ENCODE assay signal across 9 mouse cellular contexts in the genomic region with DNA sequence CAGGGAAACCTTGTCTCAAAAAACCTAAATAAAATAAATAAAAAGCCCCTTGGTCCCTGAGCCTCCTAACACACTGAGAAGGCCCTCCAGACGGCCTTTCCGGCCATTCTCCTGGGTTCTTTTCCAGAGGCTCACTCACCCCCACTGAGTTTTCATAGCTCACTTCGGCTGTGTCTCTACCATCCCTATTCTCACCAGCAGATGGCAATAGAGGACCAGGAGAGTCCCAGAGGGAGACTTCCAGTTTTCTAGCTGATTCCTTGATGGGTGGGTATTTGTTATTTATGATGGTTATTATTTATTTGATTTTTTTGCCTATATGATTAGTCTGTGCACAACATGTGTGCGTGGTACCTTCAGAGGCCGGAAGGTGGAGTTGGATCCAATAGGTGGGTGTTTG. TPM values are rescaled to one million over a fixed set of nuclear protein-coding genes. Genes with fewer than 3 reads are reported as not detected.
DNase-seq lines count a peak whose midpoint lies in the region; ATAC-seq and TF ChIP-seq lines count a peak whose summit lies in the region.
"Had no signal": no experiment of that assay in that cellular context is flagged by ENCODE, and none has a peak within 500 bp of the region (broad histone marks: within the 10 kb centered on the region; RNA-seq: fewer than 3 reads in every experiment).

No protein-coding gene starts in this region.

- no peaks in the 10 kb centered on the region; the same call in 1 of the 2 replicates for H3K27me3 ChIP-seq in kidney, embryonic 15.5 days
- no peaks in the 10 kb centered on the region for H3K27me3 ChIP-seq in hindbrain, postnatal 0 days (ENCODE audit: insufficient read depth, low read length)
- H3K27me3 ChIP-seq: neural tube, embryonic 12.5 days had no signal

- DNase-seq in kidney, adult 8-10 months = peak; percentile 34 to 61
- DNase-seq in adrenal gland, adult (ENCODE audit: inconsistent age in 2 of 2, low spot score in 1 of 2) = peak; percentile 60 to 90
- peak; percentile 85 for DNase-seq in hindbrain, postnatal 0 days (ENCODE audit: low spot score)
- DNase-seq in left cerebral cortex, postnatal 36 days (ENCODE audit: low spot score in 2 of 2) = peak; percentile 35 to 67
- peak; percentile 79 for DNase-seq in ovary, postnatal 14 days (ENCODE audit: low spot score)
- peak; percentile 69 for DNase-seq in thymus, postnatal 25 days

- no peak overlapping the region for H3K4me3 ChIP-seq in kidney, embryonic 15.5 days (replicated peaks)
- no peak overlapping the region for H3K4me3 ChIP-seq in cortical plate, adult 2 months (ENCODE audit: insufficient read depth, low read length)
- no peak overlapping the region for H3K4me3 ChIP-seq in hindbrain, postnatal 0 days (ENCODE audit: low read length)
- H3K4me3 ChIP-seq: neural tube, embryonic 12.5 days had no signal

- no peaks in the 10 kb centered on the region for H3K4me1 ChIP-seq in kidney, embryonic 15.5 days
- no peaks in the 10 kb centered on the region for H3K4me1 ChIP-seq in cortical plate, adult 2 months (ENCODE audit: control insufficient read depth, insufficient read depth, low read length)
- no peaks in the 10 kb centered on the region for H3K4me1 ChIP-seq in hindbrain, postnatal 0 days (ENCODE audit: insufficient read depth, low read length)
- H3K4me1 ChIP-seq: neural tube, embryonic 12.5 days had no signal

- H3K4me2 ChIP-seq in kidney, embryonic 15.5 days = no peak overlapping the region
- H3K4me2 ChIP-seq in hindbrain, postnatal 0 days (ENCODE audit: low read depth, low read length) = no peak overlapping the region
- H3K4me2 ChIP-seq: neural tube, embryonic 12.5 days had no signal

- intact Hi-C loops in left cerebral cortex, postnatal 36 days (cut with DNase I) = loop anchor here (1.0 kb wide), 1 partner anchor 56 kb away; no protein-coding TSS in a partner anchor

- no peak overlapping the region for H3K27ac ChIP-seq in kidney, embryonic 15.5 days
- H3K27ac ChIP-seq in cortical plate, adult 2 months (ENCODE audit: insufficient read depth, low read length) = no peak overlapping the region
- H3K27ac ChIP-seq in hindbrain, postnatal 0 days = no peak overlapping the region
- H3K27ac ChIP-seq: neural tube, embryonic 12.5 days had no signal

- no peak for TF ChIP-seq POLR2A in cortical plate, adult 2 months (IDR thresholded peaks at IDR 0.05; ENCODE audit: extremely low read depth, insufficient read depth, low read length)

- ATAC-seq in kidney, embryonic 15.5 days (replicated peaks; ENCODE audit: low FRiP score) = no peak
- ATAC-seq in hindbrain, postnatal 0 days = 0 out of 2 replicates have a peak, but pooled peaks have one; percentile 38

- H3K9ac ChIP-seq in kidney, embryonic 15.5 days = no peak overlapping the region
- H3K9ac ChIP-seq in hindbrain, postnatal 0 days (replicated peaks; ENCODE audit: low read length) = no peak overlapping the region
- H3K9ac ChIP-seq: neural tube, embryonic 12.5 days had no signal

- TF ChIP-seq CTCF in cortical plate, adult 2 months (IDR thresholded peaks at IDR 0.05; ENCODE audit: extremely low read depth, insufficient read depth, low read length) = peak; percentile 83
- peak; percentile 89 for TF ChIP-seq CTCF in hindbrain, postnatal 0 days (IDR thresholded peaks at IDR 0.05; ENCODE audit: low read depth)

- no peaks in the 10 kb centered on the region for H3K9me3 ChIP-seq in kidney, embryonic 15.5 days (replicated peaks)
- no peaks in the 10 kb centered on the region for H3K9me3 ChIP-seq in hindbrain, postnatal 0 days (ENCODE audit: low read length)
- H3K9me3 ChIP-seq: neural tube, embryonic 12.5 days had no signal

- no peaks in the 10 kb centered on the region for H3K36me3 ChIP-seq in kidney, embryonic 15.5 days
- no peaks in the 10 kb centered on the region for H3K36me3 ChIP-seq in hindbrain, postnatal 0 days (ENCODE audit: insufficient read depth, low read length)
- H3K36me3 ChIP-seq: neural tube, embryonic 12.5 days had no signal

- 23% methylated on average over 5 of the region's 5 CpGs for WGBS in kidney, embryonic 15.5 days
- 27% methylated on average over 5 of the region's 5 CpGs for WGBS in hindbrain, postnatal 0 days

RNA-seq across cellular contexts. Expression of gene Cdc34b, which starts 11.3 kb away (rescaled TPM):
- polyA plus RNA-seq in kidney, embryonic 15.5 days (2015; fragmentation: Nextera tagmentation; extraction: Ambion mirVana) = 0.41 and 0.47 TPM in 2 replicates
- polyA plus RNA-seq in cortical plate, adult 2 months (2012; rRNA removed) = 0.08 and 0.13 TPM in 2 replicates
- 0.18 and 1.2 TPM in 2 replicates for total RNA-seq in hindbrain, postnatal 0 days (2014; rRNA removed)
- 0.30 TPM in 1 of 2 replicates, not detected in the other for polyA plus RNA-seq in hindbrain, postnatal 0 days (2015; fragmentation: Nextera tagmentation; extraction: Ambion mirVana)
- under 1 TPM in 1 of 2 experiments, not detected in 1; 0.34 TPM for total RNA-seq in left cerebral cortex, postnatal 36 days (2021)
- polyA plus RNA-seq: neural tube, embryonic 12.5 days had no signal

RNA-seq across cellular contexts. Expression of gene Gm11541, which starts 26.0 kb away (rescaled TPM):
- 0.53 and 0.63 TPM in 2 replicates for polyA plus RNA-seq in kidney, embryonic 15.5 days (2015; fragmentation: Nextera tagmentation; extraction: Ambion mirVana)
- polyA plus RNA-seq in cortical plate, adult 2 months (2012; rRNA removed) = not detected in 2 replicates
- 0.63 TPM in 1 of 2 replicates, not detected in the other for total RNA-seq in hindbrain, postnatal 0 days (2014; rRNA removed)
- 0.39 and 0.42 TPM in 2 replicates for polyA plus RNA-seq in hindbrain, postnatal 0 days (2015; fragmentation: Nextera tagmentation; extraction: Ambion mirVana)
- total RNA-seq in left cerebral cortex, postnatal 36 days (2021) = not detected

RNA-seq across cellular contexts. Expression of gene Tmem92, which starts 52.2 kb away (rescaled TPM):
- not detected in 2 replicates for polyA plus RNA-seq in kidney, embryonic 15.5 days (2015; fragmentation: Nextera tagmentation; extraction: Ambion mirVana)
- not detected in 2 replicates for polyA plus RNA-seq in cortical plate, adult 2 months (2012; rRNA removed)
- not detected in 2 replicates for total RNA-seq in hindbrain, postnatal 0 days (2014; rRNA removed)
- not detected in 2 replicates for polyA plus RNA-seq in hindbrain, postnatal 0 days (2015; fragmentation: Nextera tagmentation; extraction: Ambion mirVana)
- under 1 TPM in 1 of 2 experiments, not detected in 1; 0.22 TPM for total RNA-seq in left cerebral cortex, postnatal 36 days (2021)
- polyA plus RNA-seq: neural tube, embryonic 12.5 days had no signal

RNA-seq across cellular contexts. Expression of gene Xylt2, which starts 52.9 kb away (rescaled TPM):
- polyA plus RNA-seq in kidney, embryonic 15.5 days (2015; fragmentation: Nextera tagmentation; extraction: Ambion mirVana) = 20.3 and 22.4 TPM in 2 replicates
- polyA plus RNA-seq in cortical plate, adult 2 months (2012; rRNA removed) = 21.2 and 22.3 TPM in 2 replicates
- 44.0 and 53.5 TPM in 2 replicates for total RNA-seq in hindbrain, postnatal 0 days (2014; rRNA removed)
- polyA plus RNA-seq in hindbrain, postnatal 0 days (2015; fragmentation: Nextera tagmentation; extraction: Ambion mirVana) = 13.6 and 14.9 TPM in 2 replicates
- 10 to 100 TPM; 24.5 to 26.0 TPM for total RNA-seq in left cerebral cortex, postnatal 36 days (2021)
